Mouse (Mus musculus) CH12.LX (cell line): ENCODE data around the gene Zmynd10. TPM values are rescaled to one million over a fixed set of nuclear protein-coding genes. Genes with fewer than 3 reads are reported as not detected.

ENCODE experiments used
- DNase-seq: peaks from one replicate; pipeline ENCODE4 v3.0.0-alpha.2; 2013; ENCODE audit errors: extremely low read depth
- H3K27ac ChIP-seq: 2 replicates; pipeline ENCODE4 v1.5.1; 2012; ENCODE audit warnings: low read depth, mild to moderate bottlenecking, control low read depth, moderate library complexity; ENCODE audit not compliant: insufficient read depth
- H3K27me3 ChIP-seq: replicated peaks from 2 replicates; pipeline ENCODE3; 2012; ENCODE audit warnings: inconsistent platforms
- H3K36me3 ChIP-seq, 2 experiments: replicated peaks in 1 of 2; 2 replicates each; pipeline versions ENCODE3 to v1.6.1; 2012; ENCODE audit warnings: inconsistent platforms in 1 of 2, low read length in 1 of 2, mild to moderate bottlenecking in 1 of 2, mixed read lengths in 1 of 2, moderate library complexity in 1 of 2; ENCODE audit not compliant: control insufficient read depth in 1 of 2, insufficient read depth in 1 of 2
- H3K4me1 ChIP-seq, 2 experiments: 2 replicates each; pipeline ENCODE4 v1.6.1; 2012; ENCODE audit warnings: inconsistent platforms in 1 of 2, moderate library complexity in 1 of 2; ENCODE audit not compliant: insufficient read depth in 2 of 2, control insufficient read depth in 1 of 2
- H3K4me2 ChIP-seq: 2 replicates; pipeline ENCODE4 v1.6.1; 2012; ENCODE audit warnings: low read depth, mild to moderate bottlenecking, control low read depth; ENCODE audit not compliant: poor library complexity, insufficient read depth, severe bottlenecking
- H3K4me3 ChIP-seq, 3 experiments: fragments of 150-350 bp in 1 of 3; sonication (generic) in 1 of 3; replicated peaks in 1 of 3; 2 replicates each; pipeline versions ENCODE3 to v1.5.1; 2011 to 2012; ENCODE audit warnings: low read depth in 2 of 3, low read length in 2 of 3, mild to moderate bottlenecking in 2 of 3, moderate library complexity in 2 of 3, control low read depth in 1 of 3, improper control_type of control experiment in 1 of 3, inconsistent platforms in 1 of 3, mixed read lengths in 1 of 3; ENCODE audit not compliant: poor library complexity in 1 of 3
- H3K79me2 ChIP-seq: replicated peaks from 2 replicates; pipeline ENCODE4 v1.6.1; 2012; ENCODE audit warnings: mild to moderate bottlenecking, moderate library complexity; ENCODE audit not compliant: control insufficient read depth, poor library complexity, insufficient read depth, severe bottlenecking; ENCODE audit errors: extremely low read depth
- H3K9ac ChIP-seq: 2 replicates; pipeline ENCODE4 v1.6.1; 2012; ENCODE audit warnings: low read depth, mild to moderate bottlenecking, control low read depth, moderate library complexity; ENCODE audit not compliant: insufficient read depth
- H3K9me3 ChIP-seq: replicated peaks from 2 replicates; pipeline ENCODE3; 2012; ENCODE audit warnings: low read length, inconsistent platforms, mixed read lengths
- CHD2 ChIP-seq: IDR thresholded peaks from 2 replicates; pipeline ENCODE4 v1.6.1; 2011; ENCODE audit warnings: low read length, improper control_type of control experiment
- CTCF ChIP-seq, 2 experiments: IDR thresholded peaks in 1 of 2; conservative IDR thresholded peaks in 1 of 2; 2 replicates each; pipeline ENCODE4 v1.5.1; 2011 to 2012; ENCODE audit warnings: low read depth in 2 of 2, low read length in 2 of 2, improper control_type of control experiment in 1 of 2, inconsistent platforms in 1 of 2, mild to moderate bottlenecking in 1 of 2, moderate library complexity in 1 of 2
- E2F4 ChIP-seq: IDR thresholded peaks from 2 replicates; pipeline ENCODE4 v1.6.1; 2011; ENCODE audit warnings: low read depth, low read length, improper control_type of control experiment; ENCODE audit not compliant: insufficient replicate concordance
- EP300 ChIP-seq: IDR thresholded peaks from 2 replicates; pipeline ENCODE4 v1.6.1; 2011; ENCODE audit warnings: low read length, improper control_type of control experiment
- GABPA ChIP-seq: IDR thresholded peaks from 2 replicates; pipeline ENCODE4 v1.6.1; 2012; ENCODE audit warnings: low read depth, low read length, improper control_type of control experiment, inconsistent platforms; ENCODE audit not compliant: insufficient replicate concordance
- HCFC1 ChIP-seq: IDR thresholded peaks from 2 replicates; pipeline ENCODE4 v1.6.1; 2012; ENCODE audit warnings: low read depth, mild to moderate bottlenecking, inconsistent platforms, low read length, improper control_type of control experiment
- JUN ChIP-seq: IDR thresholded peaks from 2 replicates; pipeline ENCODE4 v1.6.1; 2011; ENCODE audit warnings: low read depth, mild to moderate bottlenecking, low read length, improper control_type of control experiment, moderate library complexity; ENCODE audit not compliant: insufficient read depth
- MAFK ChIP-seq: IDR thresholded peaks from 2 replicates; pipeline ENCODE4 v1.6.1; 2011; ENCODE audit warnings: low read length, improper control_type of control experiment; ENCODE audit not compliant: insufficient replicate concordance
- MAZ ChIP-seq: IDR thresholded peaks from 2 replicates; pipeline ENCODE4 v1.6.1; 2012; ENCODE audit warnings: low read depth, mild to moderate bottlenecking, inconsistent platforms, low read length, improper control_type of control experiment, moderate library complexity
- MEF2A ChIP-seq: IDR thresholded peaks from 2 replicates; pipeline ENCODE4 v1.6.1; 2014; ENCODE audit warnings: low read depth, mild to moderate bottlenecking, inconsistent platforms, low read length, improper control_type of control experiment, borderline replicate concordance
- NELFE ChIP-seq: IDR thresholded peaks from 2 replicates; pipeline ENCODE4 v1.6.1; 2011; ENCODE audit warnings: low read depth, low read length, improper control_type of control experiment
- NRF1 ChIP-seq: IDR thresholded peaks from 2 replicates; pipeline ENCODE4 v1.6.1; 2014; ENCODE audit warnings: low read depth, mild to moderate bottlenecking, inconsistent platforms, low read length, improper control_type of control experiment, moderate library complexity
- POLR2AphosphoS2 ChIP-seq: IDR thresholded peaks from 2 replicates; pipeline ENCODE4 v1.6.1; 2011; ENCODE audit warnings: low read depth, low read length, improper control_type of control experiment
- RCOR1 ChIP-seq: conservative IDR thresholded peaks from 2 replicates; pipeline ENCODE4 v1.6.1; 2012; ENCODE audit warnings: low read depth, mild to moderate bottlenecking, inconsistent platforms, low read length, improper control_type of control experiment
- SIN3A ChIP-seq: IDR thresholded peaks from 2 replicates; pipeline ENCODE4 v1.6.1; 2012; ENCODE audit warnings: low read length, improper control_type of control experiment, inconsistent platforms
- SMC3 ChIP-seq: IDR thresholded peaks from 2 replicates; pipeline ENCODE4 v1.6.1; 2011; ENCODE audit warnings: low read depth, low read length, improper control_type of control experiment
- USF1 ChIP-seq: IDR thresholded peaks from 2 replicates; pipeline ENCODE4 v1.6.1; 2014; ENCODE audit warnings: low read depth, mild to moderate bottlenecking, inconsistent platforms, low read length, improper control_type of control experiment
- USF2 ChIP-seq: conservative IDR thresholded peaks from 2 replicates; pipeline ENCODE4 v1.6.1; 2011; ENCODE audit warnings: low read depth, low read length, improper control_type of control experiment
- ZC3H11A ChIP-seq: IDR thresholded peaks from 2 replicates; pipeline ENCODE4 v1.6.1; 2012; ENCODE audit warnings: low read depth, mild to moderate bottlenecking, inconsistent platforms, low read length, improper control_type of control experiment
- ZKSCAN1 ChIP-seq: IDR thresholded peaks from 2 replicates; pipeline ENCODE4 v1.6.1; 2012; ENCODE audit warnings: low read depth, inconsistent platforms, low read length, improper control_type of control experiment, borderline replicate concordance
- ZMIZ1 ChIP-seq: IDR thresholded peaks from 2 replicates; pipeline ENCODE4 v1.6.1; 2012; ENCODE audit warnings: low read depth, mild to moderate bottlenecking, inconsistent platforms, low read length, improper control_type of control experiment
- dilution Hi-C: fragments of 300-500 bp; cut with MboI; formaldehyde crosslinking; loops from 2 replicates; pipeline ENCODE4 v1.14.3; 2020; ENCODE audit warnings: low sequenced_read_pairs; ENCODE audit not compliant: extremely low pct_unique_long_range_greater_than_20kb, extremely low pct_ligation_motif_present
- in situ Hi-C: fragments of 300-500 bp; cut with MboI; formaldehyde crosslinking; loops from 3 replicates; pipeline ENCODE4 v1.14.3; 2019; ENCODE audit warnings: low sequenced_read_pairs, low pct_ligation_motif_present, low pct_unique_long_range_greater_than_20kb, mixed read lengths
- polyA plus RNA-seq: library from polyadenylated mRNA; unstranded; fragments of >175 nt; gene quantifications from 2 replicates; pipeline ENCODE4 v1.2.1, GENCODE M21; 2012; ENCODE audit warnings: low read depth; ENCODE audit not compliant: insufficient read length
- total RNA-seq, 2 experiments: library from RNA; depleted of rRNA; stranded (reverse); fragments of 300-350 nt in 1 of 2; fragments of >200 nt in 1 of 2; gene quantifications; 2 replicates each; pipeline ENCODE4 v1.2.3; 2012 to 2014

Gene Zmynd10
- total and polyA plus RNA-seq, 3 experiments, result 0.34 to 0.63 TPM; not detected in 1

- in situ Hi-C loops (no loop called here), dilution Hi-C loops (no loop called here)
- Histone ChIP-seq H3K4me2 (no peak overlapping the region), H3K9ac (no peak overlapping the region), H3K4me1 (no peaks in the 10 kb centered on the region), H3K4me3 (no peak overlapping the region), H3K27me3 (peaks cover 100% of the 10 kb centered on the region), H3K27ac (no peak overlapping the region), H3K36me3 (no peaks in the 10 kb centered on the region), H3K79me2 (no peaks in the 10 kb centered on the region), H3K9me3 (no peaks in the 10 kb centered on the region)
- TF ChIP-seq NRF1 (peak; percentile 71), SMC3 (no peak)
- no peak for DNase-seq
These were observed 38.8 kb upstream of the Zmynd10 start for GRCm38 (mm10) chr9:107508266-107508665.

DNA sequence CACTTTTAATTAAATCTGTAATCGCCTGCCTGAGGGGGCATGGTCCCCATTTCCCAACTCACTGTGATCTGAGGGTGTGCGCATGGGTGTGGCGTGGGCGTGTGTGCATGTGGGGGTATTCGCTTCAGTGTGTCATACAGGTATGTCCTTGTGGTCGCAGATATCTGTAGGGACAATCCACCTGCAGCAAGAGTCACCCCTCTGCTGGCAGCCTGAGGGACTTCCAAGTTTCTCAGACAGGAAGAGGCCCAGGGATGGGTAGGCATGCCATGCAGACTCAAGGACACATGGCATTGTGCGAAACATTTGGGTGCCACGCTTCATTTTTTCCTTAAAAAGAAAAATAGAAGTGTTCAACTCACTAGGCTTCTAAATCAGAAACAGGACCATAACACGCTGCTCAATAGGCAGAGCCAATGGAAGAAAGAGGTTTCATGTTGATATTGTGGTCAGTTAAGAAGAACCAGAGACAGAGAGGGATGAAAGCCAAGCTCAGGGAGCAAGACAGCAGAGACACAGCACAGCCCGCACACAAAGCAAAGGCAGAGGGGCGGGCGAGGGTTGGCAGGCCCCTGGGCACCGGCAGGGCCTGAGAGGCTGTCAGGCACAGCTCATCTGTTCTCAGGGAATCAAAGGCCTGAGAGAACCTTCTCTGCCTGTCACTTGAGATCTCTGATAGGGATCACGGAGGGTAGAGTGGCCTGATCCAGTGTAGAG is 36.6 kb upstream of the Zmynd10 start:
- no peak overlapping the region for H3K4me3 ChIP-seq
- no peaks in the 10 kb centered on the region for H3K79me2 ChIP-seq
- peaks cover 97% of the 10 kb centered on the region for H3K27me3 ChIP-seq
- in situ Hi-C loops (loop anchor here (5.0 kb wide), 1 partner anchor 143 kb away; no protein-coding TSS in a partner anchor), dilution Hi-C loops (no loop called here)
- no peaks in the 10 kb centered on the region for H3K4me1 ChIP-seq
- H3K9ac ChIP-seq, result no peak overlapping the region
- H3K27ac ChIP-seq, result no peak overlapping the region
- no peaks in the 10 kb centered on the region for H3K36me3 ChIP-seq
- TF ChIP-seq MEF2A, result no peak
- no peak for TF ChIP-seq NELFE
- no peak for TF ChIP-seq SIN3A
- no peak for TF ChIP-seq USF2
- TF ChIP-seq JUN, result no peak
- TF ChIP-seq HCFC1, result no peak
- TF ChIP-seq EP300, result no peak
- no peak for TF ChIP-seq E2F4
- TF ChIP-seq GABPA, result no peak
- no peak for TF ChIP-seq POLR2AphosphoS2
- no peak for TF ChIP-seq CHD2
- TF ChIP-seq ZKSCAN1, result no peak
- no peaks in the 10 kb centered on the region for H3K9me3 ChIP-seq
- DNase-seq, result no peak
- no peak overlapping the region for H3K4me2 ChIP-seq

DNA sequence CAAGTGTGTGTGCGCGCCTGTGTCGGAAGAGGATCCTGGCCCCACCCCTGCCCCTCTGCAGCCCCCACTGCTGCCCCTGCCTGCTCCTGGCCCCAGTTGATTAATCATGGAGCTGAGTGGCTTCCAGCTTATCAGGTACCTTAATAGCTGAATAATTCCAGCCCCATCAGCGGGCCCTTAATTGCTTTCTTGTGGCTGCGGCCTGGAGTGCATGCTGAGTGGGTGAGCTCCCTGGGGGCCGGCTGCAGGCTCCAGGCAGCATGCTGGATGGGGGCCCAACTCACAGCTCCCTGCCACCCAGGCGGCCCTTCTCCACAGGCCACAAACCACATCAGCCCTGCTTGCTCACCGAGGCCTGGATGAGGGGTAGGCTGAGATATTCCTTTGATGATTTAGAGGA is 35.7 kb upstream of the Zmynd10 start:
- H3K9me3 ChIP-seq, result no peaks in the 10 kb centered on the region
- no peak overlapping the region for H3K9ac ChIP-seq
- no peak for DNase-seq
- peaks cover 90% of the 10 kb centered on the region for H3K27me3 ChIP-seq
- no peaks in the 10 kb centered on the region for H3K4me1 ChIP-seq
- no peak overlapping the region for H3K4me3 ChIP-seq
- in situ Hi-C loops (loop anchor here (5.0 kb wide), 1 partner anchor 144 kb away; no protein-coding TSS in a partner anchor), dilution Hi-C loops (no loop called here)
- H3K36me3 ChIP-seq, result no peaks in the 10 kb centered on the region
- no peak overlapping the region for H3K4me2 ChIP-seq
- H3K79me2 ChIP-seq, result no peaks in the 10 kb centered on the region
- no peak for TF ChIP-seq ZC3H11A
- no peak for TF ChIP-seq CTCF (conservative IDR thresholded peaks at IDR 0.05 in 1 of 2, IDR thresholded peaks at IDR 0.05 in 1 of 2; ENCODE audit: low read depth in 2 of 2, low read length in 2 of 2)
- no peak for TF ChIP-seq RCOR1
- TF ChIP-seq POLR2AphosphoS2, result no peak
- TF ChIP-seq CHD2, result no peak
- TF ChIP-seq ZMIZ1, result no peak
- TF ChIP-seq MAFK, result no peak
- no peak for TF ChIP-seq EP300
- no peak for TF ChIP-seq MAZ
- TF ChIP-seq ZKSCAN1, result no peak
- no peak for TF ChIP-seq SMC3
- TF ChIP-seq MEF2A, result no peak
- TF ChIP-seq USF1, result no peak
- no peak for TF ChIP-seq USF2
- TF ChIP-seq JUN, result no peak
- H3K27ac ChIP-seq, result no peak overlapping the region
